Mouse (Mus musculus) bone marrow macrophage, adult 2 months (primary cell): ENCODE measurements around the gene Aff3.

Source experiments
- CTCF ChIP-seq: IDR thresholded peaks from 2 replicates; pipeline ENCODE4 v1.5.1; 2012; ENCODE audit warnings: low read depth, mild to moderate bottlenecking, low read length, moderate library complexity
- POLR2A ChIP-seq: IDR thresholded peaks from 2 replicates; pipeline ENCODE4 v1.6.1; 2012; ENCODE audit warnings: mild to moderate bottlenecking, low read depth, low read length, borderline replicate concordance

- TF ChIP-seq POLR2A (no peak), CTCF (no peak)
Measured at GRCm38 (mm10) chr1:38389576-38389975, 275.2 kb downstream of the Aff3 start.
